Mouse (Mus musculus) A20 (cell line): ENCODE results near the gene Hist1h1c.
"Not testable (repeated sequence)": the region's sequence is repeated elsewhere in the genome, so short reads cannot be mapped to it uniquely, and the experiment has no call there.

Experiments used
- DNase-seq: peaks from one replicate; pipeline ENCODE4 v3.0.0-alpha.2; 2011; ENCODE audit warnings: low read depth, low spot score

Hist1h1c gene

GRCm38 (mm10) chr13:23716261-23717042 lies 22.2 kb upstream of the Hist1h1c start:
- no peak for DNase-seq

- no peak for DNase-seq
These were observed 21.4 kb upstream of the Hist1h1c start for GRCm38 (mm10) chr13:23717176-23717575.

- DNase-seq, result not testable (repeated sequence)
These were observed 20.9 kb upstream of the Hist1h1c start for GRCm38 (mm10) chr13:23717593-23718245.

- no peak for DNase-seq
These were observed 14.4 kb upstream of the Hist1h1c start for GRCm38 (mm10) chr13:23724239-23724638.

- DNase-seq, result no peak
These were observed 13.4 kb upstream of the Hist1h1c start for GRCm38 (mm10) chr13:23725213-23725612.

GRCm38 (mm10) chr13:23728472-23729191 lies 10.0 kb upstream of the Hist1h1c start:
- DNase-seq, result no peak

GRCm38 (mm10) chr13:23729192-23729525 lies 9.4 kb upstream of the Hist1h1c start:
- no peak for DNase-seq

GRCm38 (mm10) chr13:23729706-23730105 lies 8.9 kb upstream of the Hist1h1c start:
- no peak for DNase-seq

- no peak for DNase-seq
These were observed 8.1 kb upstream of the Hist1h1c start for GRCm38 (mm10) chr13:23730479-23730878.

- DNase-seq, result peak; percentile 46
These were observed 6.3 kb upstream of the Hist1h1c start for GRCm38 (mm10) chr13:23732156-23732804.

GRCm38 (mm10) chr13:23737091-23737490 lies 1.5 kb upstream of the Hist1h1c start:
- DNase-seq, result no peak

GRCm38 (mm10) chr13:23738041-23738440 lies 567 bp upstream of the Hist1h1c start:
- no peak for DNase-seq

GRCm38 (mm10) chr13:23739069-23739921 lies 687 bp downstream of the Hist1h1c start:
- DNase-seq, result peak; percentile 95

GRCm38 (mm10) chr13:23739922-23740252 lies 1.3 kb downstream of the Hist1h1c start:
- DNase-seq, result no peak

- DNase-seq, result no peak
These were observed 1.7 kb downstream of the Hist1h1c start for GRCm38 (mm10) chr13:23740256-23740840.

- peak; percentile 47 for DNase-seq
These were observed 2.3 kb downstream of the Hist1h1c start for GRCm38 (mm10) chr13:23740910-23741309.

- peak; percentile 10 for DNase-seq
These were observed 3.4 kb downstream of the Hist1h1c start for GRCm38 (mm10) chr13:23742007-23742406.

- DNase-seq, result no peak
These were observed 4.6 kb downstream of the Hist1h1c start for GRCm38 (mm10) chr13:23743215-23743614.

GRCm38 (mm10) chr13:23743963-23744362 lies 5.4 kb downstream of the Hist1h1c start:
- no peak for DNase-seq

GRCm38 (mm10) chr13:23744421-23745380 lies 6.1 kb downstream of the Hist1h1c start:
- DNase-seq, result peak; percentile 73
